Comparison of ENCODE assay signal across 38 mouse cellular contexts in the genomic region with DNA sequence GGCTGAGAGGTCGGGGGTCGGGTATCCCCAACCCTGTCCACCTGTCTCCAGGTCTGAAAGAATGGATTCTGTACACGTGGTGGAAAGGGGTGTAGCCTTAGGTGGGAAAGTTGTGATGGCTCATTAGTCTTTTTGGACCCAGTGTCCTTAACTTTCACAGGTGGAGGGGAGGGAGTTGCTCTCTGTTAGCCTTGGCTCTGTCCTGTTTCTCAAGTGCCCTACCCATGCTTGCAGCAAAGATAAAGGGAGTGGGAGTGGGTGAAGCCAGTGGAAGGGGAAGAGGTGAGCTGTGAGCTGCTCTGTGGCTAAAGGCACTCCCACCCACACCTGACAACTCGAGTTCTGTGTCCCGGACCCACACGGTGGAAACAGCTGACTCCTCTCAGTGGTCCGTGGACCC. TPM values are rescaled to one million over a fixed set of nuclear protein-coding genes. Genes with fewer than 3 reads are reported as not detected.
"Had no signal": no experiment of that assay in that cellular context is flagged by ENCODE, and none has a peak within 500 bp of the region (broad histone marks: within the 10 kb centered on the region; RNA-seq: fewer than 3 reads in every experiment).

No protein-coding gene starts in this region.

- ATAC-seq: forebrain, postnatal 0 days had no signal

- H3K4me3 ChIP-seq: heart, adult 2 months; heart, embryonic 13.5 days; heart, embryonic 15.5 days; hindbrain, embryonic 13.5 days; hindbrain, embryonic 15.5 days; kidney, embryonic 15.5 days; limb, embryonic 13.5 days; limb, embryonic 15.5 days had no signal

- H3K27me3 ChIP-seq: heart, embryonic 15.5 days had no signal

- H3K9ac ChIP-seq: forebrain, postnatal 0 days; heart, embryonic 15.5 days; hindbrain, embryonic 13.5 days; hindbrain, embryonic 15.5 days; kidney, embryonic 15.5 days; limb, embryonic 13.5 days; limb, embryonic 15.5 days had no signal

- H3K36me3 ChIP-seq: heart, embryonic 13.5 days; heart, embryonic 15.5 days; hindbrain, embryonic 13.5 days; hindbrain, embryonic 15.5 days; kidney, embryonic 15.5 days; limb, embryonic 13.5 days; limb, embryonic 15.5 days had no signal

- H3K9me3 ChIP-seq: heart, embryonic 13.5 days; heart, embryonic 15.5 days; hindbrain, embryonic 13.5 days; hindbrain, embryonic 15.5 days; kidney, embryonic 15.5 days; limb, embryonic 13.5 days; limb, embryonic 15.5 days had no signal

- H3K27ac ChIP-seq: heart, adult 2 months; heart, embryonic 15.5 days; hindbrain, embryonic 13.5 days; hindbrain, embryonic 15.5 days; hindbrain, postnatal 0 days; kidney, embryonic 15.5 days; kidney, postnatal 0 days; limb, embryonic 13.5 days; limb, embryonic 15.5 days had no signal

- DNase-seq: forebrain, postnatal 0 days; gastrocnemius, postnatal 10 days; gastrocnemius, postnatal 36 days; heart, adult 11 months; heart, adult 2 months; heart, postnatal 14 days; heart, postnatal 36 days; kidney, adult 11 months; kidney, adult 2 months; kidney, adult 9 months; kidney, postnatal 14 days; kidney, postnatal 36 days; layer of hippocampus, adult 9-11 months; layer of hippocampus, postnatal 36 days; left cerebral cortex, postnatal 4 days had no signal

- H3K4me2 ChIP-seq: heart, embryonic 11.5 days; kidney, embryonic 15.5 days; limb, embryonic 13.5 days; limb, embryonic 15.5 days had no signal

RNA-seq across cellular contexts. Expression of a gene that starts 20.2 kb away (rescaled TPM):
- total RNA-seq: forebrain, postnatal 0 days; hematopoietic stem cell, adult 5-6 weeks; hindbrain, postnatal 0 days; layer of hippocampus, adult 18-20 months; layer of hippocampus, adult 8-10 months; layer of hippocampus, postnatal 14 days; layer of hippocampus, postnatal 36 days; left cerebral cortex, adult 18-20 months; left cerebral cortex, postnatal 10 days; left cerebral cortex, postnatal 25 days; left cerebral cortex, postnatal 4 days had no signal
- polyA plus RNA-seq: forebrain, postnatal 0 days; gonadal fat pad, adult 2 months; hindbrain, embryonic 11.5 days; hindbrain, embryonic 13.5 days; hindbrain, embryonic 15.5 days; hindbrain, postnatal 0 days; intestine, embryonic 14.5 days; intestine, embryonic 16.5 days; kidney, embryonic 15.5 days; kidney, postnatal 0 days; large intestine, adult 2 months; limb, embryonic 11.5 days; limb, embryonic 13.5 days; limb, embryonic 15.5 days had no signal
